Mouse (Mus musculus): ENCODE measurements at regions not wholly inside any gene's neighbourhood (a gene's known extent, or its start where the extent isn't known, plus 50 kb on each side); places are given as distances from the start of the nearest gene placed in this dataset.

- no peak for DNase-seq (ENCODE audit: low spot score)
- no peak overlapping the region for H3K9ac ChIP-seq (ENCODE audit: low read length)
- no peak overlapping the region for H3K27ac ChIP-seq (ENCODE audit: low read depth, low read length)
- no peak overlapping the region for H3K4me3 ChIP-seq (ENCODE audit: low read depth, low read length)
- no peaks in the 10 kb centered on the region for H3K9me3 ChIP-seq (ENCODE audit: control insufficient read depth, low read length)
- peaks cover 5% of the 10 kb centered on the region; the same call in 1 of the 2 replicates for H3K4me1 ChIP-seq (replicated peaks; ENCODE audit: control insufficient read depth, insufficient read depth, low read length)
- no peak for ATAC-seq (replicated peaks; ENCODE audit: low FRiP score)
- H3K36me3 ChIP-seq (ENCODE audit: control insufficient read depth, insufficient read depth, low read length): no peaks in the 10 kb centered on the region
- no peaks in the 10 kb centered on the region for H3K27me3 ChIP-seq (ENCODE audit: control insufficient read depth, insufficient read depth, low read length)
- H3K4me2 ChIP-seq (ENCODE audit: low read depth, low read length, severe bottlenecking): no peak overlapping the region
- 92% methylated on average over 4 of the region's 4 CpGs for WGBS
Observed at GRCm38 (mm10) chr16:21327969-21328368, 94.9 kb upstream of the Vps8 start.

GRCm38 (mm10) chr16:21329199-21329598, 93.7 kb upstream of the Vps8 start:
- Histone ChIP-seq H3K9ac (ENCODE audit: low read length) (no peak overlapping the region), H3K36me3 (ENCODE audit: control insufficient read depth, insufficient read depth, low read length) (no peaks in the 10 kb centered on the region), H3K4me2 (ENCODE audit: low read depth, low read length, severe bottlenecking) (no peak overlapping the region), H3K9me3 (ENCODE audit: control insufficient read depth, low read length) (no peaks in the 10 kb centered on the region), H3K27ac (ENCODE audit: low read depth, low read length) (no peak overlapping the region), H3K4me1 (replicated peaks; ENCODE audit: control insufficient read depth, insufficient read depth, low read length) (peaks cover 5% of the 10 kb centered on the region; the same call in 1 of the 2 replicates), H3K27me3 (ENCODE audit: control insufficient read depth, insufficient read depth, low read length) (no peaks in the 10 kb centered on the region), H3K4me3 (ENCODE audit: low read depth, low read length) (no peak overlapping the region)
- ATAC-seq (replicated peaks; ENCODE audit: low FRiP score) (no peak), DNase-seq (ENCODE audit: low spot score) (no peak)
- 88% methylated on average over 6 of the region's 6 CpGs for WGBS

DNA sequence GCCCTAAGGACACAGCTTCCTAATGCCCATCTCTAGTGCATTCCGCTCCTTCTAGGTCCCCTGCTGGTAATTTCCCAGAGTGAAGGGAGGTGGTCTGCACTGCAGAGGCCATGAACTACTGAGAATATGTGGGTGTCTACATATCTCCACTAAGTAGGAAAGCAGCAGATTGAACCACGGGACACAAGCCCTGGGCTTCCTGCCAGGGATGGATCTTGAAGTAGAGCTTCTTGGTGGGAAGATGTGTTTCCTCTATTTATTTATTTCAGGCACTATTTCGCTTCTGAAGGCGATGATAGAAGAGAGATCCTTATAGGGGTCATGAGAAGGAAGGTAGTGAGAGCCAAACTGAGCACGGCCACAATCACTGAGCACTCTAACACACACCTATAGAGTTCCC, 91.7 kb upstream of the Vps8 start:
- H3K4me3 ChIP-seq (ENCODE audit: low read depth, low read length): no peak overlapping the region
- no peaks in the 10 kb centered on the region for H3K36me3 ChIP-seq (ENCODE audit: control insufficient read depth, insufficient read depth, low read length)
- H3K27ac ChIP-seq (ENCODE audit: low read depth, low read length): no peak overlapping the region
- H3K4me1 ChIP-seq (replicated peaks; ENCODE audit: control insufficient read depth, insufficient read depth, low read length): peaks cover 5% of the 10 kb centered on the region; the same call in 1 of the 2 replicates
- H3K27me3 ChIP-seq (ENCODE audit: control insufficient read depth, insufficient read depth, low read length): no peaks in the 10 kb centered on the region; the same call in 1 of the 2 replicates
- H3K9me3 ChIP-seq (ENCODE audit: control insufficient read depth, low read length): no peaks in the 10 kb centered on the region
- H3K9ac ChIP-seq (ENCODE audit: low read length): no peak overlapping the region
- WGBS: 92% methylated on average over 5 of the region's 5 CpGs
- ATAC-seq (replicated peaks; ENCODE audit: low FRiP score): no peak
- DNase-seq (ENCODE audit: low spot score): no peak
- H3K4me2 ChIP-seq (ENCODE audit: low read depth, low read length, severe bottlenecking): no peak overlapping the region

- Histone ChIP-seq H3K36me3 (ENCODE audit: control insufficient read depth, insufficient read depth, low read length) (no peaks in the 10 kb centered on the region), H3K9me3 (ENCODE audit: control insufficient read depth, low read length) (no peaks in the 10 kb centered on the region), H3K9ac (ENCODE audit: low read length) (peak overlapping the region; percentile 82), H3K4me2 (ENCODE audit: low read depth, low read length, severe bottlenecking) (peak overlapping the region; percentile 74), H3K27me3 (ENCODE audit: control insufficient read depth, insufficient read depth, low read length) (peaks cover 4% of the 10 kb centered on the region; the same call in 1 of the 2 replicates), H3K4me1 (replicated peaks; ENCODE audit: control insufficient read depth, insufficient read depth, low read length) (peaks cover 5% of the 10 kb centered on the region; the same call in 1 of the 2 replicates), H3K4me3 (ENCODE audit: low read depth, low read length) (peak overlapping the region; percentile 54), H3K27ac (ENCODE audit: low read depth, low read length) (no peak overlapping the region)
- DNase-seq (ENCODE audit: low spot score): no peak
- WGBS: 67% methylated on average over 7 of the region's 7 CpGs
- no peak for ATAC-seq (replicated peaks; ENCODE audit: low FRiP score)
Observed at GRCm38 (mm10) chr16:21332411-21332810, 90.5 kb upstream of the Vps8 start.

- Histone ChIP-seq H3K4me2 (ENCODE audit: low read depth, low read length, severe bottlenecking) (peak overlapping the region; percentile 74), H3K9ac (ENCODE audit: low read length) (peak overlapping the region; percentile 82), H3K9me3 (ENCODE audit: control insufficient read depth, low read length) (no peaks in the 10 kb centered on the region), H3K4me1 (replicated peaks; ENCODE audit: control insufficient read depth, insufficient read depth, low read length) (peaks cover 5% of the 10 kb centered on the region; the same call in 1 of the 2 replicates), H3K4me3 (ENCODE audit: low read depth, low read length) (peak overlapping the region; percentile 54), H3K27me3 (ENCODE audit: control insufficient read depth, insufficient read depth, low read length) (peaks cover 4% of the 10 kb centered on the region; the same call in 1 of the 2 replicates), H3K36me3 (ENCODE audit: control insufficient read depth, insufficient read depth, low read length) (no peaks in the 10 kb centered on the region), H3K27ac (ENCODE audit: low read depth, low read length) (peak overlapping the region; percentile 84; the same call in 1 of the 2 replicates)
- DNase-seq (ENCODE audit: low spot score) (no peak), ATAC-seq (replicated peaks; ENCODE audit: low FRiP score) (no peak; the same call in 1 of the 2 replicates)
- 4% methylated on average over 14 of the region's 14 CpGs for WGBS
Observed at GRCm38 (mm10) chr16:21332862-21333222, 90.1 kb upstream of the Vps8 start.

- 2% methylated on average over 44 of the region's 44 CpGs for WGBS
Observed at GRCm38 (mm10) chr16:21333223-21333951, 89.5 kb upstream of the Vps8 start.

DNA sequence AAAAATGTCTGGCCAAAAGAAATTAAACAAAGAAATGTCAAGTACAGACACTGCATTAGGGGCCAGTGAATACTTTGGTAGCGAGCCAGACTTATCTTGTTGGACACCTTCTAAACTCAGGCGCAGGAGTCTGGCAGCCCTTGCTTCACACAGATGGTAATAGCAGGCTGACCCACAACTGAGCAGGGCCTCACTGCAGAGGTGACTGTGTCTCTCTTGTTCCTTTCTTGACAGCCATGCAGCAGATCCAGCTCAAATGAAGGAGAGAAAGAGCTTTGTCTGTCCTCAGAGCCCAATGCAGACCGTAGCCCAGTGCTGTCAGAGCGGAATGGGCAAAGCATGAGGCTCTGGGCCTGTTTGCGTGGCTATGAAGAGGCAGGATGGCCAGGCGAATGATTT, 83.9 kb upstream of the Vps8 start:
- no peak for DNase-seq (ENCODE audit: low spot score)
- H3K27me3 ChIP-seq (ENCODE audit: control insufficient read depth, insufficient read depth, low read length): peaks cover 29% of the 10 kb centered on the region
- peaks cover 10% of the 10 kb centered on the region for H3K4me1 ChIP-seq (replicated peaks; ENCODE audit: control insufficient read depth, insufficient read depth, low read length)
- H3K9me3 ChIP-seq (ENCODE audit: control insufficient read depth, low read length): no peaks in the 10 kb centered on the region
- H3K4me3 ChIP-seq (ENCODE audit: low read depth, low read length): no peak overlapping the region
- WGBS: 64% methylated on average over 6 of the region's 6 CpGs
- H3K36me3 ChIP-seq (ENCODE audit: control insufficient read depth, insufficient read depth, low read length): no peaks in the 10 kb centered on the region
- H3K9ac ChIP-seq (ENCODE audit: low read length): peak overlapping the region; percentile 30; the same call in 1 of the 2 replicates
- H3K27ac ChIP-seq (ENCODE audit: low read depth, low read length): peak overlapping the region; percentile 80
- H3K4me2 ChIP-seq (ENCODE audit: low read depth, low read length, severe bottlenecking): no peak overlapping the region; the same call in 1 of the 2 replicates
- peak; percentile 10; the same call in 1 of the 2 replicates for ATAC-seq (replicated peaks; ENCODE audit: low FRiP score)

More at GRCm38 (mm10) chr16:21333223-21333951, 89.5 kb upstream of the Vps8 start:
- DNase-seq (ENCODE audit: low spot score): peak; percentile 95
- peak overlapping the region; percentile 84 for H3K27ac ChIP-seq (ENCODE audit: low read depth, low read length)
- ATAC-seq (replicated peaks; ENCODE audit: low FRiP score): peak; percentile 93
- H3K36me3 ChIP-seq (ENCODE audit: control insufficient read depth, insufficient read depth, low read length): no peaks in the 10 kb centered on the region
- no peaks in the 10 kb centered on the region for H3K9me3 ChIP-seq (ENCODE audit: control insufficient read depth, low read length)
- H3K27me3 ChIP-seq (ENCODE audit: control insufficient read depth, insufficient read depth, low read length): peaks cover 8% of the 10 kb centered on the region
- peak overlapping the region; percentile 82 for H3K9ac ChIP-seq (ENCODE audit: low read length)
- H3K4me1 ChIP-seq (replicated peaks; ENCODE audit: control insufficient read depth, insufficient read depth, low read length): peaks cover 5% of the 10 kb centered on the region; the same call in 1 of the 2 replicates
- H3K4me2 ChIP-seq (ENCODE audit: low read depth, low read length, severe bottlenecking): peak overlapping the region; percentile 74
- peak overlapping the region; percentile 54 for H3K4me3 ChIP-seq (ENCODE audit: low read depth, low read length)

- Histone ChIP-seq H3K4me1 (replicated peaks; ENCODE audit: control insufficient read depth, insufficient read depth, low read length) (peaks cover 10% of the 10 kb centered on the region), H3K9me3 (ENCODE audit: control insufficient read depth, low read length) (no peaks in the 10 kb centered on the region), H3K4me3 (ENCODE audit: low read depth, low read length) (no peak overlapping the region), H3K36me3 (ENCODE audit: control insufficient read depth, insufficient read depth, low read length) (no peaks in the 10 kb centered on the region), H3K27me3 (ENCODE audit: control insufficient read depth, insufficient read depth, low read length) (peaks cover 30% of the 10 kb centered on the region), H3K27ac (ENCODE audit: low read depth, low read length) (peak overlapping the region; percentile 80), H3K4me2 (ENCODE audit: low read depth, low read length, severe bottlenecking) (peak overlapping the region; percentile 35), H3K9ac (ENCODE audit: low read length) (peak overlapping the region; percentile 30; the same call in 1 of the 2 replicates)
- 14% methylated on average over 11 of the region's 11 CpGs for WGBS
- peak; percentile 87 for DNase-seq (ENCODE audit: low spot score)
- peak; percentile 94 for ATAC-seq (replicated peaks; ENCODE audit: low FRiP score)
Observed at GRCm38 (mm10) chr16:21339460-21340081, 83.3 kb upstream of the Vps8 start.

Measured in forebrain, embryonic 11.5 days (tissue).